Mouse (Mus musculus) right cerebral cortex, adult 2 months (tissue): ENCODE data around the gene Olfr874.
"Not testable (repeated sequence)": the region's sequence is repeated elsewhere in the genome, so short reads cannot be mapped to it uniquely, and the experiment has no call there.

Source experiments
- DNase-seq, 2 experiments: peaks; one replicate each; pipeline ENCODE4 v3.0.0; 2021 to 2022; ENCODE audit warnings: low spot score in 2 of 2

The Olfr874 gene

DNA sequence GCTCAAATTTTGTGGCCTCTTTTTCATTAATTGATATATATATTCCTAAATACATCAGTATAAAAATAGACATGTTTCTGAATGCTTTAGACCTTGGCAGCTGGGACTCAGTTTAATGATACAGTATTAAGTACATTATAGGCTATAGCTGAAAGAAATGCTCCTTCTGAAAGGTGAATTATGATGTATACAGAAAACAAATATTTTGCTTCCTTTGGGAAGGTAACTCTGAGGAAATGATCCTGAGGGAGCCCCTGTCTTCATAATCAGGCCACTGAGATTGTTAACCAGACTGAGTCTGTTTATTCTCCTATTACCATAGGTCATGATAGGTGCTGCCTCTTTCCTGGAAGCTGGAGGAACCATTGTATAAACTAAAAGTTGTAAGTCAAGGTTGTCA, at the start of gene Olfr874:
TSS of gene Olfr874 (plus strand) at position 301 of the 400 bp plus-strand sequence.
- DNase-seq: no peak

DNA sequence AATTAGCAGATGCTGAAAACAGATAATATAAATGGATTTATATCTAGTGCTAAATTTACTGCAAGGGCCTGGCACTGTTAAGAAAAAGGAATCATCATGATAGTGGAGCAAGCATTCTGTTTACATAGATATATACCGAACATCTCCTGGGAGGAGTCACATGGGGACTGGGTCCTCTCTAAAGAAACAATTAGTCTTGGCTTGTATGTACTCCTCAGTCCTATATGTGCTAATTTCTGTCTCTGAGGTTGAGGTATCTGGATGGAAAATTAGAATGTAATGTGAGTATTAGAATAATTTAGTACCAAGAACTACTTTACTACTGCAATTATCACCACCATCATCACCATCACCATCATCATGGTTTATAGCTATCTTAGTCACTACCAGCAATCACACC, 28.8 kb upstream of the Olfr874 start, which contains the start of gene Olfr160:
TSS of gene Olfr160 (minus strand) at position 101 of the 400 bp plus-strand sequence.
- no peak for DNase-seq

DNA sequence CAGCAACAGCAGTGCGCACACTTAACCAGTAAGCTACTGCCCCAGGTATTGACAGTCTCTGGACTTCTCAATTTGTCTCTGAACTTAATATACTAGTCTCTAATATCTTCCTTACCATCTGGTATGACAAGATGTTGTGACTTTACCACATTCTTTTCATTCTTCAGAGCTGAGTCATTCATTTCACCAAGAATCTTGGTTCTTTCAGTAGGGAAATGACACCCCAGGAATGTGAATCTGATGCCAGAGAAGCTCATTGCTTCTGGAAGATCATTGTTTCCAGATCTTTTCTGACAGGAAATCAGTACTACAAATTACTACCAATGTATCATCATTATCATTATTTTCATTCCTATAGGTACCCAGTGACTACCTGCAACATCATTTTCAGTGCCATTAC, 10.6 kb upstream of the Olfr874 start:
- no peak for DNase-seq

DNA sequence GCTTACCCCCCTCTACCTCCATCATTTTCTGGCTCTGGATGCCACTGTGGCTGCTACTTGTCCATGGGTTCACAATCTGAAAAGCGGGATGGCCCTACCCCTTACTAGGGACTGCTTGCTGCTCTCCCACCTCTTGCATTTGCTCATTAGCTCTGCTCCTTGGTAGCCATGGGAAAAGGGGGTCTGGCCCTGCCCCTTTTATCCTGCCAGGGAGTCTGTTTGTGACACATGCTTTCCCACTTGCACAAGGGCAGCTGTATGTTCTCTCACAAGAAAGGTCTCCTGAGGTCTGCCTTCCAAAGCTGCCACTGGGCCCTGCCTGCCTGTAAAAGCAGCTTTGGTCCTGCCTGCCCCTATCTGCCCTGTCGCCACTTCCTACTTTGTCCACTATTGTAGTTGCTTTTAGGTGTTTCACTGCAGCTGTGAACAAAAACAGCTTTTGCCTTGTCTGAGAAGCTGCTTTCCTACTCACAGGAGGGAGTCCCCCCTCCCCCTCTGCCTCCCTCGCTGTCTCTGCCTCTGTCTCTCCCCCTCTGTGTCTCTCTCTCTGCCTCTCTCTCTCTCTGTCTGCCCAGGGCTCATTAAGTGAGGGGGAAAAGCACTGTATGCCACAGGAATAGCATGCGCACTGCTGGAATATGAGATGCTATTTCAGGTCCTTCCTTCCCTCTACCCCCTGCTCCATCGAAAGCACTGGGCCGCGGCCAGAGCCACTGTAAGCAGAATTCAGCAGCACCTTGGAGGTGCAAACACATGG, 5.6 kb downstream of the Olfr874 start:
- peak; percentile 27 to 34 for DNase-seq

DNA sequence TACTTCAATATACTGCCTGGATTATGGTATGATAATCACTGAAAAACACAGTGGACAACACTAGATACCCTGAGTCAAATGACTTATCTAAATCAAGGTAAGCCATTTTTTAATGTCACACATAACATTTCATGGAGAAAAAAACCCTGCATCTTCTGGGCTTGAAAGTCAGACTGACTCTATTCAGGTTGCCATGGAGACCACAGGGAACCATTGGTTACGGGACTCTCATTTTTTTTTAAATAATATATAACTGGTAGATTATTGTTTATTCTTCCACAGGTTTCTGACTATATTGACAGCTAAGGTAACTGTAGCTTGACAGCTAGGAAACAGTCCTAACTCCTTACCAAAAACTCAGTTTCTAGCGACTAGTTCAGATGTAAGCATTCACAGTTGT, 6.6 kb downstream of the Olfr874 start:
- DNase-seq: no peak

DNA sequence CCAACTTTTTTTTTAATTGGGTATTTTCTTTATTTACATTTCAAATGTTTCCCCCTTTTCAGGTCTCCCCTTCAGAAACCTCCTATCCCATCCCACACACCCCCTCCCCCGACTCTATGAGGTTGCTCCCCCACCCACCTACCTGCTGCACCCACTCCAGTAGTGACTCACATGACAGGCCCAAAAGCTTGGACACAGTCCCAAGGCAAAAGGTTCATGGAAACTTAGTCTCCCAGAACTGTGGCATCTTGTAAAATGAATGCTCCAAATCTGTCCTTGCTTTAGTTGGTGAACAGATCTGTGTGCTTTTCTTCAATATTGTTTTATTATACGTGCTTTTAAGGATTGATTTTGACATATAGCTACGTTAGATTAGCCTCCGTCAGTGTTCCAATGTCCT, 7.1 kb downstream of the Olfr874 start:
- DNase-seq: no peak

DNA sequence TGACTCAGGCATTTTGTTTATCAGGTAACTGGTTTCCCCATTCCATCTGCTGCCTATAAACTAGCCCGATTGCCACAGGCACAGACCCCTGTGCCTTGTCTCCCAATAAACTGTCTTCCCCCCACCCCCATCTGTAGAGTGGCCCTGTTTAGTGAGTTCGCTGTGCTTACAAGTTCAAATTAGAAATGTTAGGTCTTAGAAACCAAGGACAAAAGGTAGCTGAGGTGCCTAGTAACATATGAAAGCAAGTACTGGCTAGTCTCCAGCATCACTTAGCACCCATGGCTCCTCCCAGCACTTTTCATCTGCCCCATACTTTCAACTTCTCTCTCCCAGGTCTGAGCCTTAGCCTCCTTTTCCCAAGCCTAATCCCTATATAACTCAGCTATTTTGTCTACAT, 16.8 kb downstream of the Olfr874 start:
- no peak for DNase-seq

DNA sequence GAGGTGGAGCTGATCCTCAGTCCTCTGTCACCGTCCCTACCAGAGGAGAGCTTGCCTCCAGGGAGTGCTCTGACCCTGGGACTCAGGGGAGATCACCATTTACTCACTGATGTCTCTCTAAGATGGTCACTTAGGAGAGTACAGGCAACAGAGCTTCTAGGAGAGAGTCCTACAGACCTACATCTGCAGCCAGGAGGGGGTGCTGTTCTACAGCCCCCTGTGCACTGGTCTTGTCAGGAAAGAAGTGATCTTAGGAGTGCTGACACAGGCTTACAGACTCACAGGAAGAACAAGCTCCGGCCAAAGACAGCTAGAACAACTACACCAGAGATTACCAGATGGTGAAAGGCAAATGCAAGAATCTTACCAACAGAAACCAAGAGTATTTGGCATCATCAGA, 17.6 kb downstream of the Olfr874 start:
- DNase-seq: no peak

DNA sequence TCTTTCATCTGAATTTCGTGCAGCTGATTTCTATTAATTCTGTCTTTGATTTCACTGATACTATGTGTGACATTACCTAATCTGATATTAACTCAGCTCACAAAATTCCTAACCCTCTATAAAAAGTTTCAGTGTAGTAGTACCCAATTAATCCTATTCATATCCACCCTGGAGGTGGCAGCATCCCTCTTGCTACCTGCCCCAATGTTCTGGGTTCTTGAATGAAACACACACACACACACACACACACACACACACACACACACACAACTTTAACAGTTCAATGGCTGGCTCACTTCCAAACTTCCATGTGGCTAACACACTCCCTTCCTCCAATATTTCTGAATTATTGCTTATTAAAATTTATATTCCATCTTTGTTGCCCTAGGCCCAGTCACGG, 25.8 kb downstream of the Olfr874 start:
- DNase-seq: no peak

DNA sequence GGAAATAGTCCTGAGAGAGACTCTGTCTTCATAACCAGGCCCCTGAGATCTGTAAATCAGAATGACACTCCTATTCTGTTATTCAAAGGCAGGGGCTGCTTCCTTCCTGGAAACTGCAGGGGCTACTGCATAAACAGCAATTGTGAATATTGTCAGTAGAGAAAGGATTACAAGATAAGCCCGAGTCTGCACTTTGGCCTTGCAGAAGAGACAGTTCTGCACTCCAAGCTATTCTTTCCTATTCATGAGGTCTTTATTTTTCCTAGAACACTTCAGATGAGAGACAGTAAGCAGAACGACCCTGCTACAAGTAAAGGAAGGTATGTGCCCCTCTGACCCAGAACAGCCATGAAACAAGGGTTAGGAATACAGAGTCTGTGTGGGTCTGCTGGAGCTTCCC, 26.9 kb downstream of the Olfr874 start, which contains the start of gene Olfr875:
TSS of gene Olfr875 (plus strand) at position 99 of the 400 bp plus-strand sequence.
- no peak for DNase-seq

DNA sequence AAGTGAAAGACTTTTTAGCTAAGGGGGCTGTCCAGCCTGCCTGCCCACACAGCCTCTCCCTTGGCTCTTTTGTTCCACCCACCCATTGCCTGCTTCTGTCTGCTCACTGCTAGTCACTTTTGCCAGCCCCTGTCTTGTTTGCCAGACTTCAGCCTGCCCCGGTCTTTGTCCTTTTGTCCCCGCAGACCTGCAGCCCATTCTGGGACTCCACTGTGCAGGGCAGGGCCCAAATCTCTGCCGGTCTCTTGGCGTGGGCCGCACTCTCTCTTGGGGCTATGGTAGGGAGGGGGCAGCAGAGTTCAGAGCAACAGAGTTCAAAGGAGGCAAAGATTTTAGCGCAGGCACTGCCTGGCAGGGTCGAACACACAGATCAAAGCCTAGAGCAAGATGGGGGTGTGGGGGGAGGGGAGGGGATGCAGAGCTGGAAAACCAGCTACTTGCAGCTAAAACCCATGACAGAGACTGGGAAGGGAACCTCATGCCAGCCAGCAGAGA, 37.9 kb downstream of the Olfr874 start:
- DNase-seq: peak in 1 of 2 experiments; percentile 6

DNA sequence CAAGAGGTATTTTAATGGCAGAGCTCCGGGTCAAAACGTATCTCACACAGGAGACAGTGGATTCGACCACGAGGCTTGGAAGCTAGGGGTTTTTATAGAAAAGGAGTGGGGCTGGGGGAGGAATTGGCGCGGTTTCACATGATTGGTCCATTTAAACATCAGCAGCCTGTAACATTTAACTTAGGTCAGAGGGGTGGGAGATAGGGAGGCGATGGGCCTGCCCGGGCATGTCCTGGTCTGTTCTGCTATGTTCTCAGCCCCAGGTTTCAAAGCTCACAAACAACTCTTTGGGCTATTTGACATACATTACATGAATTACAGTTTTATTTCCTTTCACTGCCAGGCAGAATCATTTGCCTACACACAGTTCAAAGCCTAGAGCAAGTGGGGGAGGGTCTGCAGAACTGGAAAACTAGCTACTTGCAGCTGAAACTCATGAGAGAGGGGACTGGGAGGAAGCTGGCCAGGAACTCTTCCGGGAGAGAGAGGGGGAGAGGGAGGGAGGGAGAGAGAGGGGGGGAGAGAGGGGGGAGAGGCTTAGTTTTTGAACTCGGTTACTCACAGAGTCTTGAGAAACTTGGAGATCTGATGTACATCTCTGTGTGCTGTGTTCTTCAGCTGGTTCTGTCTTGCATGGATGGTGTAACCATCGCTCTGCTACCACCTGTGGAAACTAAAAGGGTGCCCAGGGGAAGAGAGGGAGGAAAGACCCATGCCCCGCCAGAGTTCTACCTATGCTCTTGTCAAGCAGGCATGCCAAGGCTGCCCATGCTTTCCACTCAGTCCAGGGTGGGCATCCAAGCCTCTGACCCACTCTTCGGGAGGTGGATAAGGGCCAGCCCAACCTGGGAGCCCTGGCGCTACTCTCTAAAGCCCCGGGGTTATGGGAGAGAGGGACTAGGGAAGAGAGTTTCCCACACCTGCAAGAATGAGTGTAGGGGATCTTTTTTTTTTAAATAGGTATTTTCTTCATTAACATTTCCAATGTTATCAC, 38.8 kb downstream of the Olfr874 start:
- not testable (repeated sequence) for DNase-seq

DNA sequence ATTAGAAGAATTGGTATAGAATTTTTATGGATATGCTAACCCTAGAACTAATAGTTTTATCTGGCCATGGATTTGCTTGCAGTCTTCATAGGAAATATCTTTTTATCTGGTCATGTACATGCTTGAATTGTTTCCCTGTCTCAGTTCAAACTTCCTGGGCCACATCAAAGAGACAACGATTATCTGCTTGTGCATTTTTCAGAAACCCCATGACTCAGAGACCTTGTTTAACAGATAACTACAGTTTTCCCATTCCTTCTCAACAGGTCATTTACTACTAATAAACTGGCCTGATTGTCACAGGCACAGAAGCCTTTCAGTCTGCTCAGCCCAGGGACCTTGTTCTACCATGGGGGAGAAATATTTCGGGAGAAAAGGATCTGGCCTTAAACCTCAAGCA, 41.5 kb downstream of the Olfr874 start:
- DNase-seq: no peak
